In genomic region chr6:99843507-99843906, GRCm38 (mm10) we compare ENCODE assay signal across 22 mouse cellular contexts.
A peak's percentile ranks its signal among the peaks of the same experiment; 100 is the strongest.
DNase-seq lines count a peak whose midpoint lies in the region; ATAC-seq and TF ChIP-seq lines count a peak whose summit lies in the region.
"Had no signal": no experiment of that assay in that cellular context is flagged by ENCODE, and none has a peak within 500 bp of the region (broad histone marks: within the 10 kb centered on the region; RNA-seq: fewer than 3 reads in every experiment).

No protein-coding gene starts in this region.

- no peak overlapping the region for H3K4me3 ChIP-seq in embryonic facial prominence, embryonic 13.5 days
- no peak overlapping the region for H3K4me3 ChIP-seq in embryonic facial prominence, embryonic 10.5 days
- H3K4me3 ChIP-seq in hindbrain, embryonic 13.5 days = no peak overlapping the region
- H3K4me3 ChIP-seq in hindbrain, embryonic 14.5 days (replicated peaks; ENCODE audit: low read length) = no peak overlapping the region
- no peak overlapping the region for H3K4me3 ChIP-seq in midbrain, postnatal 0 days (ENCODE audit: low read depth, low read length)
- no peak overlapping the region for H3K4me3 ChIP-seq in midbrain, embryonic 13.5 days (replicated peaks)
- no peak overlapping the region for H3K4me3 ChIP-seq in neural tube, embryonic 15.5 days (replicated peaks)
- H3K4me3 ChIP-seq: forebrain, embryonic 13.5 days; left cerebral cortex, adult 2 months had no signal

- H3K4me2 ChIP-seq in embryonic facial prominence, embryonic 13.5 days = no peak overlapping the region
- no peak overlapping the region for H3K4me2 ChIP-seq in hindbrain, embryonic 13.5 days
- H3K4me2 ChIP-seq in hindbrain, embryonic 14.5 days (replicated peaks) = no peak overlapping the region
- H3K4me2 ChIP-seq in midbrain, postnatal 0 days (ENCODE audit: low read depth, low read length, poor library complexity, severe bottlenecking) = no peak overlapping the region
- no peak overlapping the region for H3K4me2 ChIP-seq in midbrain, embryonic 13.5 days (replicated peaks)
- no peak overlapping the region for H3K4me2 ChIP-seq in neural tube, embryonic 15.5 days
- H3K4me2 ChIP-seq: forebrain, embryonic 13.5 days; heart, embryonic 11.5 days; midbrain, embryonic 11.5 days had no signal

- DNase-seq in embryonic facial prominence, embryonic 10.5 days (ENCODE audit: low spot score) = no peak
- DNase-seq in hindbrain, embryonic 14.5 days (ENCODE audit: low spot score) = no peak
- no peak for DNase-seq in midbrain, postnatal 0 days (ENCODE audit: low spot score)
- no peak for DNase-seq in left cerebral cortex, postnatal 4 days
- DNase-seq: adrenal gland, postnatal 10 days; cerebellum, adult 2 months; gastrocnemius, postnatal 14 days; heart, adult 11 months; kidney, adult 9 months; kidney, postnatal 14 days; right cerebral cortex, postnatal 14 days; spleen, adult 18-20 months had no signal

- peak; percentile 53 for TF ChIP-seq CTCF in midbrain, postnatal 0 days (IDR thresholded peaks at IDR 0.05)

- H3K36me3 ChIP-seq in embryonic facial prominence, embryonic 13.5 days = no peaks in the 10 kb centered on the region
- no peaks in the 10 kb centered on the region for H3K36me3 ChIP-seq in embryonic facial prominence, embryonic 10.5 days (replicated peaks)
- no peaks in the 10 kb centered on the region for H3K36me3 ChIP-seq in hindbrain, embryonic 13.5 days
- no peaks in the 10 kb centered on the region for H3K36me3 ChIP-seq in hindbrain, embryonic 14.5 days (replicated peaks; ENCODE audit: control insufficient read depth, insufficient read depth)
- no peaks in the 10 kb centered on the region for H3K36me3 ChIP-seq in midbrain, postnatal 0 days (ENCODE audit: insufficient read depth, low read length)
- H3K36me3 ChIP-seq in midbrain, embryonic 13.5 days = no peaks in the 10 kb centered on the region
- no peaks in the 10 kb centered on the region for H3K36me3 ChIP-seq in neural tube, embryonic 15.5 days

- intact Hi-C loops in left cerebral cortex, postnatal 4 days (cut with DNase I) = no loop called here

- peak overlapping the region; percentile 58; the same call in 1 of the 2 replicates for H3K27ac ChIP-seq in embryonic facial prominence, embryonic 13.5 days
- H3K27ac ChIP-seq in embryonic facial prominence, embryonic 10.5 days (replicated peaks) = no peak overlapping the region; the same call in 1 of the 2 replicates
- H3K27ac ChIP-seq in hindbrain, embryonic 13.5 days = no peak overlapping the region
- no peak overlapping the region for H3K27ac ChIP-seq in hindbrain, embryonic 14.5 days
- no peak overlapping the region for H3K27ac ChIP-seq in midbrain, postnatal 0 days (ENCODE audit: low read depth, low read length)
- H3K27ac ChIP-seq in midbrain, embryonic 13.5 days = no peak overlapping the region
- H3K27ac ChIP-seq in neural tube, embryonic 15.5 days (replicated peaks) = no peak overlapping the region
- H3K27ac ChIP-seq: forebrain, embryonic 13.5 days; left cerebral cortex, adult 2 months had no signal

- H3K9me3 ChIP-seq in embryonic facial prominence, embryonic 13.5 days = no peaks in the 10 kb centered on the region
- no peaks in the 10 kb centered on the region for H3K9me3 ChIP-seq in embryonic facial prominence, embryonic 10.5 days
- no peaks in the 10 kb centered on the region for H3K9me3 ChIP-seq in hindbrain, embryonic 13.5 days
- H3K9me3 ChIP-seq in hindbrain, embryonic 14.5 days (ENCODE audit: control insufficient read depth, low read length) = no peaks in the 10 kb centered on the region
- H3K9me3 ChIP-seq in midbrain, postnatal 0 days (ENCODE audit: low read length) = no peaks in the 10 kb centered on the region
- H3K9me3 ChIP-seq in midbrain, embryonic 13.5 days = no peaks in the 10 kb centered on the region
- H3K9me3 ChIP-seq in neural tube, embryonic 15.5 days (replicated peaks) = no peaks in the 10 kb centered on the region
- H3K9me3 ChIP-seq: forebrain, embryonic 13.5 days had no signal

- ATAC-seq in embryonic facial prominence, embryonic 13.5 days (ENCODE audit: insufficient number of reproducible peaks, insufficient read depth, low FRiP score, low TSS enrichment, low read depth) = no peak
- peak; percentile 18; the same call in 1 of the 2 replicates for ATAC-seq in hindbrain, embryonic 13.5 days (ENCODE audit: low FRiP score)
- no peak for ATAC-seq in hindbrain, embryonic 14.5 days (ENCODE audit: low FRiP score)
- ATAC-seq in midbrain, postnatal 0 days (ENCODE audit: low FRiP score) = no peak
- no peak for ATAC-seq in midbrain, embryonic 13.5 days
- peak; percentile 31; the same call in 1 of the 2 replicates for ATAC-seq in neural tube, embryonic 15.5 days (ENCODE audit: low FRiP score)
- ATAC-seq: forebrain, embryonic 13.5 days; intestine, embryonic 16.5 days; lung, postnatal 0 days had no signal

- peaks cover 45% of the 10 kb centered on the region for H3K4me1 ChIP-seq in embryonic facial prominence, embryonic 13.5 days
- peaks cover 43% of the 10 kb centered on the region for H3K4me1 ChIP-seq in embryonic facial prominence, embryonic 10.5 days
- peaks cover 19% of the 10 kb centered on the region for H3K4me1 ChIP-seq in hindbrain, embryonic 13.5 days (replicated peaks)
- 0 out of 2 replicates have a peak, but pooled peaks cover 7% of the 10 kb centered on the region for H3K4me1 ChIP-seq in hindbrain, embryonic 14.5 days (replicated peaks; ENCODE audit: control insufficient read depth, insufficient read depth, low read length)
- no peaks in the 10 kb centered on the region for H3K4me1 ChIP-seq in midbrain, postnatal 0 days (ENCODE audit: insufficient read depth, low read length)
- H3K4me1 ChIP-seq in midbrain, embryonic 13.5 days (replicated peaks) = peaks cover 16% of the 10 kb centered on the region
- peaks cover 17% of the 10 kb centered on the region for H3K4me1 ChIP-seq in neural tube, embryonic 15.5 days

- WGBS in embryonic facial prominence, embryonic 13.5 days = 39% methylated on average over 3 of the region's 3 CpGs
- WGBS in embryonic facial prominence, embryonic 10.5 days = 62% methylated on average over 3 of the region's 3 CpGs
- 47% methylated on average over 3 of the region's 3 CpGs for WGBS in hindbrain, embryonic 13.5 days
- 55% methylated on average over 3 of the region's 3 CpGs for WGBS in hindbrain, embryonic 14.5 days
- WGBS in midbrain, postnatal 0 days = 74% methylated on average over 3 of the region's 3 CpGs
- WGBS in midbrain, embryonic 13.5 days = 59% methylated on average over 3 of the region's 3 CpGs
- 42% methylated on average over 3 of the region's 3 CpGs for WGBS in neural tube, embryonic 15.5 days

- no peak overlapping the region for H3K9ac ChIP-seq in embryonic facial prominence, embryonic 13.5 days
- 0 out of 2 replicates have a peak overlapping the region, but pooled peaks have one; percentile 1 for H3K9ac ChIP-seq in hindbrain, embryonic 13.5 days
- no peak overlapping the region for H3K9ac ChIP-seq in hindbrain, embryonic 14.5 days
- H3K9ac ChIP-seq in midbrain, postnatal 0 days (replicated peaks; ENCODE audit: low read length, poor library complexity, severe bottlenecking) = no peak overlapping the region
- H3K9ac ChIP-seq in midbrain, embryonic 13.5 days (replicated peaks) = no peak overlapping the region
- no peak overlapping the region for H3K9ac ChIP-seq in neural tube, embryonic 15.5 days (replicated peaks)
- H3K9ac ChIP-seq: forebrain, embryonic 13.5 days had no signal

- H3K27me3 ChIP-seq in embryonic facial prominence, embryonic 13.5 days = peaks cover 19% of the 10 kb centered on the region; the same call in 1 of the 2 replicates
- H3K27me3 ChIP-seq in embryonic facial prominence, embryonic 10.5 days (replicated peaks; ENCODE audit: low read depth, poor library complexity, severe bottlenecking) = peaks cover 42% of the 10 kb centered on the region
- peaks cover 26% of the 10 kb centered on the region for H3K27me3 ChIP-seq in hindbrain, embryonic 13.5 days
- H3K27me3 ChIP-seq in hindbrain, embryonic 14.5 days (ENCODE audit: control insufficient read depth, insufficient read depth, low read length) = no peaks in the 10 kb centered on the region; the same call in 1 of the 2 replicates
- peaks cover 5% of the 10 kb centered on the region; the same call in 1 of the 2 replicates for H3K27me3 ChIP-seq in midbrain, postnatal 0 days (ENCODE audit: insufficient read depth, low read length)
- H3K27me3 ChIP-seq in midbrain, embryonic 13.5 days = peaks cover 4% of the 10 kb centered on the region; the same call in 1 of the 2 replicates
- H3K27me3 ChIP-seq in neural tube, embryonic 15.5 days (replicated peaks) = no peaks in the 10 kb centered on the region; the same call in 1 of the 2 replicates
- H3K27me3 ChIP-seq: forebrain, embryonic 13.5 days had no signal

Comparison
In these comparisons a context has a peak if more than half of its experiments do, and no peak if none do; other contexts are left out.
1. ATAC-seq: peak in hindbrain, embryonic 13.5 days (single experiment) and neural tube, embryonic 15.5 days (single experiment); none in embryonic facial prominence, embryonic 13.5 days (single experiment), hindbrain, embryonic 14.5 days (single experiment), midbrain, postnatal 0 days (single experiment) and midbrain, embryonic 13.5 days (single experiment).